Mouse (Mus musculus) lung, adult 18-20 months (tissue): ENCODE data around the gene Fbxo21.

ENCODE experiments used
- DNase-seq, 2 experiments: peaks; one replicate each; pipeline ENCODE4 v3.0.0; 2022; ENCODE audit warnings: mixed read lengths in 2 of 2

The Fbxo21 gene

GRCm38 (mm10) chr5:118027101-118027697, 50.7 kb downstream of the Fbxo21 start:
- no peak for DNase-seq

- DNase-seq: peak in 1 of 2 experiments; percentile 23
Measured at GRCm38 (mm10) chr5:118027698-118028190, 51.2 kb downstream of the Fbxo21 start, which contains the start of gene Tesc. Gene Tesc, plus strand, starts transcription at chr5:118027743.

GRCm38 (mm10) chr5:118028191-118029034, 51.9 kb downstream of the Fbxo21 start:
- DNase-seq: peak in 1 of 2 experiments; percentile 25

- DNase-seq: peak in 1 of 2 experiments; percentile 15
Measured at GRCm38 (mm10) chr5:118029035-118029408, 52.5 kb downstream of the Fbxo21 start.

- DNase-seq: peak in 1 of 2 experiments; percentile 11
Measured at GRCm38 (mm10) chr5:118029420-118029819, 52.9 kb downstream of the Fbxo21 start.

- no peak for DNase-seq
Measured at GRCm38 (mm10) chr5:118030022-118030675, 53.6 kb downstream of the Fbxo21 start.

GRCm38 (mm10) chr5:118031059-118031458, 54.5 kb downstream of the Fbxo21 start:
- DNase-seq: no peak

GRCm38 (mm10) chr5:118031508-118031907, 55.0 kb downstream of the Fbxo21 start:
- DNase-seq: no peak

- DNase-seq: no peak
Measured at GRCm38 (mm10) chr5:118033328-118033727, 56.8 kb downstream of the Fbxo21 start.

- DNase-seq: no peak
Measured at GRCm38 (mm10) chr5:118033740-118034139, 57.2 kb downstream of the Fbxo21 start.

- DNase-seq: no peak
Measured at GRCm38 (mm10) chr5:118034632-118035031, 58.1 kb downstream of the Fbxo21 start.

- DNase-seq: no peak
Measured at GRCm38 (mm10) chr5:118035786-118036185, 59.3 kb downstream of the Fbxo21 start.

GRCm38 (mm10) chr5:118036888-118037797, 60.6 kb downstream of the Fbxo21 start:
- no peak for DNase-seq

GRCm38 (mm10) chr5:118037798-118038484, 61.4 kb downstream of the Fbxo21 start:
- no peak for DNase-seq

- DNase-seq: no peak
Measured at GRCm38 (mm10) chr5:118039241-118039668, 62.7 kb downstream of the Fbxo21 start.

GRCm38 (mm10) chr5:118042599-118042998, 66.1 kb downstream of the Fbxo21 start:
- DNase-seq: no peak

GRCm38 (mm10) chr5:118043761-118044160, 67.2 kb downstream of the Fbxo21 start:
- no peak for DNase-seq

- no peak for DNase-seq
Measured at GRCm38 (mm10) chr5:118044907-118045306, 68.4 kb downstream of the Fbxo21 start.

- no peak for DNase-seq
Measured at GRCm38 (mm10) chr5:118045385-118045784, 68.9 kb downstream of the Fbxo21 start.

- DNase-seq: no peak
Measured at GRCm38 (mm10) chr5:118047091-118047757, 70.7 kb downstream of the Fbxo21 start.

- DNase-seq: no peak
Measured at GRCm38 (mm10) chr5:118048412-118048811, 71.9 kb downstream of the Fbxo21 start.
